ENCODE assay signal across 8 mouse cellular contexts in genomic region chr12:85686466-85687216, GRCm38 (mm10). TPM values are rescaled to one million over a fixed set of nuclear protein-coding genes. Genes with fewer than 3 reads are reported as not detected.
DNase-seq lines count a peak whose midpoint lies in the region; ATAC-seq lines count a peak whose summit lies in the region.

Gene Batf, plus strand, starts transcription at chr12:85686669.

- no peaks in the 10 kb centered on the region for H3K27me3 ChIP-seq in midbrain, embryonic 11.5 days (ENCODE audit: control insufficient read depth, insufficient read depth, low read length)
- no peaks in the 10 kb centered on the region for H3K27me3 ChIP-seq in midbrain, embryonic 13.5 days
- H3K27me3 ChIP-seq in heart, embryonic 15.5 days = no peaks in the 10 kb centered on the region
- no peaks in the 10 kb centered on the region for H3K27me3 ChIP-seq in liver, embryonic 15.5 days

- DNase-seq in midbrain, embryonic 11.5 days (ENCODE audit: low spot score, missing footprints) = peak; percentile 75
- peak; percentile 20 to 28 for DNase-seq in spleen, postnatal 14 days (ENCODE audit: low spot score in 2 of 2)
- no peak for DNase-seq in left cerebral cortex, adult 18-20 months (ENCODE audit: low spot score in 2 of 2)
- no peak for DNase-seq in gastrocnemius, postnatal 36 days
- DNase-seq in gastrocnemius, postnatal 10 days = no peak

- H3K9ac ChIP-seq in midbrain, embryonic 11.5 days (ENCODE audit: low read length) = no peak within 1 kb of the TSS
- no peak within 1 kb of the TSS for H3K9ac ChIP-seq in midbrain, embryonic 13.5 days (replicated peaks)
- H3K9ac ChIP-seq in heart, embryonic 15.5 days = peak within 1 kb of the TSS; percentile 33; the same call in 1 of the 2 replicates
- peak within 1 kb of the TSS; percentile 5; the same call in 1 of the 2 replicates for H3K9ac ChIP-seq in liver, embryonic 15.5 days

- H3K36me3 ChIP-seq in midbrain, embryonic 11.5 days (ENCODE audit: control insufficient read depth, insufficient read depth, low read length) = no peaks in the 10 kb centered on the region
- no peaks in the 10 kb centered on the region for H3K36me3 ChIP-seq in midbrain, embryonic 13.5 days
- no peaks in the 10 kb centered on the region for H3K36me3 ChIP-seq in heart, embryonic 15.5 days
- H3K36me3 ChIP-seq in liver, embryonic 15.5 days (replicated peaks) = no peaks in the 10 kb centered on the region

- H3K4me3 ChIP-seq in midbrain, embryonic 11.5 days (ENCODE audit: low read depth, low read length) = no peak within 1 kb of the TSS
- H3K4me3 ChIP-seq in midbrain, embryonic 13.5 days (replicated peaks) = no peak within 1 kb of the TSS
- H3K4me3 ChIP-seq in heart, embryonic 15.5 days = peak within 1 kb of the TSS; percentile 42
- peak within 1 kb of the TSS; percentile 42 for H3K4me3 ChIP-seq in liver, embryonic 15.5 days (replicated peaks)

- no peaks in the 10 kb centered on the region for H3K9me3 ChIP-seq in midbrain, embryonic 11.5 days (ENCODE audit: control insufficient read depth, low read length)
- no peaks in the 10 kb centered on the region for H3K9me3 ChIP-seq in midbrain, embryonic 13.5 days
- H3K9me3 ChIP-seq in heart, embryonic 15.5 days (replicated peaks) = no peaks in the 10 kb centered on the region
- no peaks in the 10 kb centered on the region for H3K9me3 ChIP-seq in liver, embryonic 15.5 days (replicated peaks)

- no peak within 1 kb of the TSS for H3K4me2 ChIP-seq in midbrain, embryonic 11.5 days
- no peak within 1 kb of the TSS for H3K4me2 ChIP-seq in midbrain, embryonic 13.5 days (replicated peaks)
- H3K4me2 ChIP-seq in heart, embryonic 15.5 days = peak within 1 kb of the TSS; percentile 64
- H3K4me2 ChIP-seq in liver, embryonic 15.5 days = peak within 1 kb of the TSS; percentile 57

- intact Hi-C loops in gastrocnemius, postnatal 36 days (cut with DNase I) = no loop called here

- 45% methylated on average over 19 of the region's 22 CpGs for WGBS in midbrain, embryonic 11.5 days
- 51% methylated on average over 22 of the region's 22 CpGs for WGBS in midbrain, embryonic 13.5 days
- WGBS in heart, embryonic 15.5 days = 21% methylated on average over 22 of the region's 22 CpGs
- 4% methylated on average over 22 of the region's 22 CpGs for WGBS in liver, embryonic 15.5 days (ENCODE audit: insufficient replicate concordance)

- H3K4me1 ChIP-seq in midbrain, embryonic 11.5 days (ENCODE audit: control insufficient read depth, insufficient read depth, low read length) = no peaks in the 10 kb centered on the region
- no peaks in the 10 kb centered on the region for H3K4me1 ChIP-seq in midbrain, embryonic 13.5 days (replicated peaks)
- peaks cover 30% of the 10 kb centered on the region for H3K4me1 ChIP-seq in heart, embryonic 15.5 days (replicated peaks)
- no peaks in the 10 kb centered on the region for H3K4me1 ChIP-seq in liver, embryonic 15.5 days (replicated peaks)

- H3K27ac ChIP-seq in midbrain, embryonic 11.5 days (ENCODE audit: low read depth, low read length) = no peak within 1 kb of the TSS
- no peak within 1 kb of the TSS for H3K27ac ChIP-seq in midbrain, embryonic 13.5 days
- no peak within 1 kb of the TSS for H3K27ac ChIP-seq in heart, embryonic 15.5 days
- no peak within 1 kb of the TSS for H3K27ac ChIP-seq in liver, embryonic 15.5 days (replicated peaks)

- ATAC-seq in midbrain, embryonic 11.5 days (ENCODE audit: low FRiP score) = no peak
- no peak for ATAC-seq in midbrain, embryonic 13.5 days
- no peak for ATAC-seq in heart, embryonic 15.5 days (replicated peaks; ENCODE audit: insufficient number of reproducible peaks, insufficient read depth, low FRiP score, low read depth)
- no peak for ATAC-seq in liver, embryonic 15.5 days (ENCODE audit: insufficient read depth)

RNA-seq across cellular contexts. Expression of gene Batf, which starts in this region (rescaled TPM):
- polyA plus RNA-seq in midbrain, embryonic 11.5 days (2014; fragmentation: Nextera tagmentation; extraction: Ambion mirVana) = 1.7 and 2.3 TPM in 2 replicates
- 0.85 and 1.6 TPM in 2 replicates for polyA plus RNA-seq in midbrain, embryonic 13.5 days (2015; fragmentation: Nextera tagmentation; extraction: Ambion mirVana)
- 4.0 and 5.5 TPM in 2 replicates for polyA plus RNA-seq in heart, embryonic 15.5 days (2015; fragmentation: Nextera tagmentation; extraction: Ambion mirVana)
- 4.4 and 4.6 TPM in 2 replicates for polyA plus RNA-seq in liver, embryonic 15.5 days (2015; fragmentation: Nextera tagmentation; extraction: Ambion mirVana)
- under 1 TPM; 0.40 to 0.73 TPM for total RNA-seq in left cerebral cortex, adult 18-20 months (2021)
- total RNA-seq in gastrocnemius, postnatal 36 days (2021) = not detected
- total RNA-seq in gastrocnemius, postnatal 10 days (2021) = 1 to 10 TPM in 1 of 2 experiments, under 1 TPM in 1; 0.33 to 1.3 TPM

Comparison
In these comparisons a context has a peak if more than half of its experiments do, and no peak if none do; other contexts are left out.
1. DNase-seq: peak in midbrain, embryonic 11.5 days (single experiment) and spleen, postnatal 14 days (2 of 2); none in left cerebral cortex, adult 18-20 months (0 of 2), gastrocnemius, postnatal 36 days (0 of 2) and gastrocnemius, postnatal 10 days (single experiment).
2. H3K4me2 ChIP-seq: peak in heart, embryonic 15.5 days (single experiment) and liver, embryonic 15.5 days (single experiment); none in midbrain, embryonic 11.5 days (single experiment) and midbrain, embryonic 13.5 days (single experiment).
3. H3K4me3 ChIP-seq: peak in heart, embryonic 15.5 days (single experiment) and liver, embryonic 15.5 days (single experiment); none in midbrain, embryonic 11.5 days (single experiment) and midbrain, embryonic 13.5 days (single experiment).
4. H3K9ac ChIP-seq: peak in heart, embryonic 15.5 days (single experiment) and liver, embryonic 15.5 days (single experiment); none in midbrain, embryonic 11.5 days (single experiment) and midbrain, embryonic 13.5 days (single experiment).